Mouse (Mus musculus) ES-Bruce4 (cell line): Measurements from ENCODE around the gene Celsr2. TPM values are rescaled to one million over a fixed set of nuclear protein-coding genes. Genes with fewer than 3 reads are reported as not detected.

Experiments used
- H3K27ac ChIP-seq: 2 replicates; pipeline ENCODE4 v1.5.1; 2012; ENCODE audit warnings: low read length, inconsistent platforms; ENCODE audit not compliant: insufficient read depth
- H3K27me3 ChIP-seq: 2 replicates; pipeline ENCODE4 v1.6.1; 2012; ENCODE audit warnings: mild to moderate bottlenecking, low read length, inconsistent platforms; ENCODE audit not compliant: control insufficient read depth, poor library complexity, insufficient read depth, severe bottlenecking
- H3K36me3 ChIP-seq: 2 replicates; pipeline ENCODE4 v1.6.1; 2012; ENCODE audit warnings: inconsistent platforms, mild to moderate bottlenecking, low read length, moderate library complexity; ENCODE audit not compliant: control insufficient read depth, poor library complexity, insufficient read depth, severe bottlenecking
- H3K4me1 ChIP-seq: one replicate; pipeline ENCODE4 v1.8.1; 2011; ENCODE audit warnings: low read length; ENCODE audit not compliant: control insufficient read depth, insufficient read depth
- H3K4me3 ChIP-seq: 2 replicates; pipeline ENCODE4 v1.5.1; 2011; ENCODE audit warnings: low read depth, mild to moderate bottlenecking, low read length
- H3K9ac ChIP-seq: 2 replicates; pipeline ENCODE4 v1.6.1; 2012; ENCODE audit warnings: low read depth, mild to moderate bottlenecking, inconsistent platforms; ENCODE audit not compliant: poor library complexity, severe bottlenecking
- H3K9me3 ChIP-seq: replicated peaks from 2 replicates; pipeline ENCODE4 v1.6.1; 2012; ENCODE audit warnings: mild to moderate bottlenecking, low read length, inconsistent platforms; ENCODE audit not compliant: control insufficient read depth, poor library complexity, insufficient read depth, severe bottlenecking
- CTCF ChIP-seq: IDR thresholded peaks from one replicate; pipeline ENCODE4 v1.8.1; 2011; ENCODE audit warnings: low read depth, low read length
- EP300 ChIP-seq: IDR thresholded peaks from 2 replicates; pipeline ENCODE4 v1.6.1; 2011; ENCODE audit warnings: low read depth, low read length; ENCODE audit not compliant: insufficient read depth
- POLR2A ChIP-seq: IDR thresholded peaks from one replicate; pipeline ENCODE4 v1.8.1; 2011; ENCODE audit warnings: low read length; ENCODE audit not compliant: insufficient read depth
- polyA plus RNA-seq: library from polyadenylated mRNA; stranded (reverse); fragments of >200 nt; gene quantifications from 2 replicates; pipeline ENCODE4 v1.2.4, GENCODE M21; 2011; ENCODE audit warnings: low read depth; ENCODE audit not compliant: missing spikeins, insufficient read depth, insufficient read length

The Celsr2 gene
- polyA plus RNA-seq, 1 experiment = 7.1 TPM

- Histone ChIP-seq H3K9ac (no peak overlapping the region), H3K4me3 (no peak overlapping the region), H3K27ac (no peak overlapping the region), H3K9me3 (no peaks in the 10 kb centered on the region), H3K4me1 (no peaks in the 10 kb centered on the region), H3K27me3 (no peaks in the 10 kb centered on the region), H3K36me3 (no peaks in the 10 kb centered on the region; the same call in 1 of the 2 replicates)
- TF ChIP-seq CTCF (no peak), POLR2A (no peak), EP300 (no peak)
Measured at GRCm38 (mm10) chr3:108345855-108346254, 69.5 kb downstream of the Celsr2 start.

- H3K4me1 ChIP-seq = no peaks in the 10 kb centered on the region
- no peak overlapping the region for H3K4me3 ChIP-seq
- no peak overlapping the region for H3K27ac ChIP-seq
- no peaks in the 10 kb centered on the region; the same call in 1 of the 2 replicates for H3K36me3 ChIP-seq
- no peak overlapping the region for H3K9ac ChIP-seq
- H3K9me3 ChIP-seq = no peaks in the 10 kb centered on the region
- TF ChIP-seq CTCF (no peak), POLR2A (no peak), EP300 (no peak)
- H3K27me3 ChIP-seq = no peaks in the 10 kb centered on the region
Measured at GRCm38 (mm10) chr3:108342185-108342584, 73.2 kb downstream of the Celsr2 start.

DNA sequence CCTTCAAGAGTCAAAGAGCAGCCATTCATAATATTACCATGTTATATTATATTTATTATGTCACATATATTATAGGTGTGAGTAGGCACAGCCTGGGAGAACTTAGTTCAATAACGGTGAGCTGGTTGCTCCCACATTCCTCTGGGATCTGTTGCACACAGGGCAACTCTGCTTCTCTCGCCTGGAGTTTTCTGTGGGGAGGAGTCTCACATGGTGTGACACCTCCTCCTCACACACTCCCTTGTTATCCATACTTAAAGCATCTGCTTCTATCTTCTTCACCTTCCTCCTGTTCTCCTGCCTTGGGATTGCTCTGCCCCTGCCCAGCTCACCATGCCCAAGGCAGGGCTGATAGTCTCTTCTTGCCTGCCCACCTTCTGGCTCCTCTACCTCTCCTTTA lies 74.3 kb downstream of the Celsr2 start:
- no peaks in the 10 kb centered on the region for H3K27me3 ChIP-seq
- TF ChIP-seq CTCF (no peak), POLR2A (no peak), EP300 (no peak)
- H3K36me3 ChIP-seq = no peaks in the 10 kb centered on the region; the same call in 1 of the 2 replicates
- H3K9ac ChIP-seq = no peak overlapping the region
- no peaks in the 10 kb centered on the region for H3K9me3 ChIP-seq
- H3K4me1 ChIP-seq = no peaks in the 10 kb centered on the region
- H3K27ac ChIP-seq = no peak overlapping the region
- no peak overlapping the region for H3K4me3 ChIP-seq

Other genes starting within 250 kb of the Celsr2 start
- 4.9 and 5.6 TPM in 2 replicates for gene Amigo1, start 229.2 kb downstream of the Celsr2 start, polyA plus RNA-seq
- gene Cyb561d1, start 214.3 kb downstream of the Celsr2 start, polyA plus RNA-seq = 3.3 and 3.7 TPM in 2 replicates
- gene Atxn7l2, start 204.6 kb downstream of the Celsr2 start, polyA plus RNA-seq = 4.3 and 9.2 TPM in 2 replicates
- not detected in 2 replicates for gene Sypl2, start 188.9 kb downstream of the Celsr2 start, polyA plus RNA-seq
- gene Psma5, start 158.6 kb downstream of the Celsr2 start, polyA plus RNA-seq = 159 and 168 TPM in 2 replicates
- 21.5 and 25.6 TPM in 2 replicates for gene Sort1, start 131.5 kb downstream of the Celsr2 start, polyA plus RNA-seq
- gene Mybphl, start 50.6 kb downstream of the Celsr2 start, polyA plus RNA-seq = not detected in 2 replicates
- gene Psrc1, start 31.7 kb downstream of the Celsr2 start, polyA plus RNA-seq = 255 and 272 TPM in 2 replicates
- 258 and 273 TPM in 2 replicates for gene Sars, start 29.7 kb upstream of the Celsr2 start, polyA plus RNA-seq
- not detected in 2 replicates for gene 1700013F07Rik, start 118.6 kb upstream of the Celsr2 start, polyA plus RNA-seq
- gene 5330417C22Rik, start 121.0 kb upstream of the Celsr2 start, polyA plus RNA-seq = 0.43 TPM in 1 of 2 replicates, not detected in the other
- 22.7 and 25.5 TPM in 2 replicates for gene Tmem167b, start 146.9 kb upstream of the Celsr2 start, polyA plus RNA-seq
- 21.5 and 28.4 TPM in 2 replicates for gene Taf13, start 156.1 kb upstream of the Celsr2 start, polyA plus RNA-seq
- gene Wdr47, start 175.7 kb upstream of the Celsr2 start, polyA plus RNA-seq = 10.9 and 12.6 TPM in 2 replicates
- 22.6 and 25.2 TPM in 2 replicates for gene Clcc1, start 238.4 kb upstream of the Celsr2 start, polyA plus RNA-seq